Mouse (Mus musculus): ENCODE data around the gene Hdgf. TPM values are rescaled to one million over a fixed set of nuclear protein-coding genes. Genes with fewer than 3 reads are reported as not detected.

Hdgf gene
- 165 TPM for polyA plus RNA-seq (2017; shearing (Covaris generic))

GRCm38 (mm10) chr3:87905880-87906485, at the start of gene Hdgf:
Gene Hdgf, plus strand, starts transcription at chr3:87906321.

DNA sequence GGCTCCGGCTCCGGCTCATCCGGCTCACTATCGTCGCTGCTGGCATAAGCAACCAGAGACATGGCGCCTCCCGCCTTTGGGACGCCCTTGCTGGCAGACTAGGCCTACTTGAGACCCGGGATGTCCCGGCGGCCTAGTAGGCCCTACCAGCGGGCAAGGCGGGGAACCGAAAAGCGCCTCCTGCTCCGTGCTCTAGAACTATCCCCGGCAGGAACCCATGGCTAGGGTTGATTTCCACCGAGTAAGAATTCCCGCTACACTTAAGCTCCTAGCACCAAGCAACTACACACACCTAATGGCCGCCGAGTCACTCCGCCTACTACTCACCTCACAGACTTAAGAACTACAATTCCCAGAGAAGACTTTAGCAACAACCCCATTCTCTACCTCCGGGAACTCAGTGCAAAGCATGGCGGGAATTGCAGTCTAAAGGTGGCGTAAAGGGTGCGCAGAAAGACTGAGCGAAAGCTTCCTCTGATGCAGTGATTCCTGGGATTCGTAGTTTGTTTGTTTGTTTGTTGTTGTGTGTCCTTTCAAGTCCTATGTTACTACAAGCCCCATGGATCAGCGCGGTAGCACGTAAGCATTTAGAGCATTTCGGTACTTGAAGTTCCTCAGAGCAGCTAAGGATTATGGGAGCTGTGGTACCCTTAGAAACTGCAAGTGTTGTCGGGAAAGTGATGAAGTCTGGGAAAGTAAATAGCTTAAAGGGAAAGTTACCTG, 20.7 kb upstream of the Hdgf start, which contains the start of gene Prcc:
Gene Prcc, minus strand, starts transcription at position 328 of the 723 bp plus-strand sequence.

GRCm38 (mm10) chr3:87919336-87920108, 13.4 kb downstream of the Hdgf start, which contains the start of gene Mrpl24:
Gene Mrpl24, plus strand, starts transcription at chr3:87919506.

DNA sequence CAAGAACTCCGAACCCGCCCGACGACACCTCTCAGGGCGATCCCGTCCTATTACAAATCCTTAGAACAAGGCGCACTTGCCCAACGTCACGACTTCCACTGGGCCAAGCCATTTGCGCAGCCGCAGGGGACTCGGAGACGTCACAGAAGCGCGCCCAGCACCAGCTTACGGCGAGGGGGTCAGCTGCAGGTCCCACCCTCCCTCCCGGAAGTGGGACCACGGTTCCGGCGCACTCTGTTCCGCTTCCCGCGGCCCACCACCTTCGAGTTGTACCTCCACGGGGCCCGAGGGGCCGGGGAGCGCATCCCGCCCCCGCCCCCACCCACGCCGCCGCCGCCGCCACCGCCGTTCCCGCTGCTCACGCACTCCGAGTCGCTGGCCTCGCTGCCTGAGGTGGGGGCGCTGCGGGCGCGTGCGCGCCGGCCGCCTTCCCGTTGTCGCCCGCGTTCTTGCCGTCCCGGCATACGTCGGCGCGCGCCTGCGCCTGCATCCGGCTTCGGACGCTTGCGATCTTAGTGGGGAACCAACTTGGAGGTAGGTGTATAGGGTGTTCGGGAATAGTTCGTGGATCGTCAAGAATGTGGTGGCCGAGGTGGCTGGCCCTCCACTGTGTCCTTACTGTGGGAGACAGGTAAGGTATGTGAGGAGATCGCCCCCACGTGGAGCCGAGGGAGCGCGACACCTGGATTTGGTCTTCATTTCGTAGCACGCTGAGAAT, 24.1 kb downstream of the Hdgf start, which contains the start of the genes Isg20l2 and Rrnad1:
Gene Isg20l2, plus strand, starts transcription at position 237 of the 718 bp plus-strand sequence.
Gene Rrnad1, minus strand, starts transcription at position 640 of the 718 bp plus-strand sequence.

GRCm38 (mm10) chr3:87948378-87949265, 42.5 kb downstream of the Hdgf start, which contains the start of gene Crabp2:
Gene Crabp2, plus strand, starts transcription at chr3:87948666.

Other genes with a start within 250 kb of the Hdgf start
- 0.31 TPM for gene Lrrc71, start 157.7 kb upstream of the Hdgf start, polyA plus RNA-seq (2017; shearing (Covaris generic))
- gene Ntrk1, start 111.2 kb upstream of the Hdgf start, polyA plus RNA-seq (2017; shearing (Covaris generic)) = 0.51 TPM
- 0.25 TPM for gene Insrr, start 109.4 kb upstream of the Hdgf start, polyA plus RNA-seq (2017; shearing (Covaris generic))
- gene Pear1, start 82.0 kb upstream of the Hdgf start, polyA plus RNA-seq (2017; shearing (Covaris generic)) = 74.7 TPM
- gene Sh2d2a, start 59.6 kb upstream of the Hdgf start, polyA plus RNA-seq (2017; shearing (Covaris generic)) = 256 TPM
- 20.5 TPM for gene Prcc, start 20.7 kb upstream of the Hdgf start, polyA plus RNA-seq (2017; shearing (Covaris generic))
- 127 TPM for gene Mrpl24, start 13.2 kb downstream of the Hdgf start, polyA plus RNA-seq (2017; shearing (Covaris generic))
- 32.6 TPM for gene Isg20l2, start 24.0 kb downstream of the Hdgf start, polyA plus RNA-seq (2017; shearing (Covaris generic))
- gene Rrnad1, start 24.4 kb downstream of the Hdgf start, polyA plus RNA-seq (2017; shearing (Covaris generic)) = 29.8 TPM
- not detected for gene Crabp2, start 42.3 kb downstream of the Hdgf start, polyA plus RNA-seq (2017; shearing (Covaris generic))
- gene Nes, start 64.8 kb downstream of the Hdgf start, polyA plus RNA-seq (2017; shearing (Covaris generic)) = 0.16 TPM
- not detected for gene Bcan, start 93.9 kb downstream of the Hdgf start, polyA plus RNA-seq (2017; shearing (Covaris generic))
- 0.13 TPM for gene Hapln2, start 121.3 kb downstream of the Hdgf start, polyA plus RNA-seq (2017; shearing (Covaris generic))
- gene Gpatch4, start 136.8 kb downstream of the Hdgf start, polyA plus RNA-seq (2017; shearing (Covaris generic)) = 30.2 TPM
- gene Naxe, start 152.2 kb downstream of the Hdgf start, polyA plus RNA-seq (2017; shearing (Covaris generic)) = 92.3 TPM
- gene Ttc24, start 172.0 kb downstream of the Hdgf start, polyA plus RNA-seq (2017; shearing (Covaris generic)) = not detected
- 0.38 TPM for gene Iqgap3, start 175.7 kb downstream of the Hdgf start, polyA plus RNA-seq (2017; shearing (Covaris generic))
- 112 TPM for gene Mef2d, start 236.1 kb downstream of the Hdgf start, polyA plus RNA-seq (2017; shearing (Covaris generic))